Mouse (Mus musculus) forebrain, embryonic 16.5 days (tissue): ENCODE measurements around the gene Htatip2. TPM values are rescaled to one million over a fixed set of nuclear protein-coding genes. Genes with fewer than 3 reads are reported as not detected.
A peak's percentile ranks its signal among the peaks of the same experiment; 100 is the strongest.

ENCODE experiments used
- ATAC-seq: fragments of 200-750 bp; cut with Nextera tagmentation; 2 replicates; pipeline ENCODE4 v1.8.0; 2017; ENCODE audit warnings: mild to moderate bottlenecking, moderate library complexity
- H3K27ac ChIP-seq: fragments of 300-500 bp; sonication (generic); 2 replicates; pipeline ENCODE4 v1.5.1; 2014; ENCODE audit warnings: low read length, control low read depth
- H3K27me3 ChIP-seq: fragments of 300-500 bp; sonication (generic); replicated peaks from 2 replicates; pipeline ENCODE4 v1.6.1; 2014; ENCODE audit warnings: low read length; ENCODE audit not compliant: control insufficient read depth, insufficient read depth
- H3K36me3 ChIP-seq: fragments of 300-500 bp; sonication (generic); 2 replicates; pipeline ENCODE4 v1.6.1; 2014; ENCODE audit not compliant: control insufficient read depth, insufficient read depth
- H3K4me1 ChIP-seq: fragments of 300-500 bp; sonication (generic); replicated peaks from 2 replicates; pipeline ENCODE4 v1.6.1; 2014; ENCODE audit warnings: low read length; ENCODE audit not compliant: control insufficient read depth, insufficient read depth
- H3K4me2 ChIP-seq: fragments of 300-500 bp; sonication (generic); 2 replicates; pipeline ENCODE4 v1.6.1; 2014; ENCODE audit warnings: mild to moderate bottlenecking, low read length, control low read depth
- H3K4me3 ChIP-seq: fragments of 300-500 bp; sonication (generic); replicated peaks from 2 replicates; pipeline ENCODE4 v1.5.1; 2014; ENCODE audit warnings: mild to moderate bottlenecking, low read length, control low read depth
- H3K9ac ChIP-seq: fragments of 300-500 bp; sonication (generic); replicated peaks from 2 replicates; pipeline ENCODE4 v1.6.1; 2014; ENCODE audit warnings: low read depth, low read length, control low read depth
- H3K9me3 ChIP-seq: fragments of 300-500 bp; sonication (generic); 2 replicates; pipeline ENCODE4 v1.6.1; 2016; ENCODE audit warnings: low read length; ENCODE audit not compliant: control insufficient read depth
- WGBS: fragments of 180-500 bp; shearing (Covaris S2); extraction: QIAGEN DNeasy Blood & Tissue Kit; methylation state at CpG from one replicate; pipeline ENCODE4 v1.1.7; 2014; 5-methylcytosine and 5-hydroxymethylcytosine counted together
- polyA plus RNA-seq: library from polyadenylated mRNA; unstranded; fragments of >200 nt; fragmentation: Nextera tagmentation; extraction: Ambion mirVana; gene quantifications from 2 replicates; pipeline ENCODE4 v1.2.1, GENCODE M21; 2015

The Htatip2 gene
- polyA plus RNA-seq, 1 experiment from 2014 or later, result 2.5 TPM

DNA sequence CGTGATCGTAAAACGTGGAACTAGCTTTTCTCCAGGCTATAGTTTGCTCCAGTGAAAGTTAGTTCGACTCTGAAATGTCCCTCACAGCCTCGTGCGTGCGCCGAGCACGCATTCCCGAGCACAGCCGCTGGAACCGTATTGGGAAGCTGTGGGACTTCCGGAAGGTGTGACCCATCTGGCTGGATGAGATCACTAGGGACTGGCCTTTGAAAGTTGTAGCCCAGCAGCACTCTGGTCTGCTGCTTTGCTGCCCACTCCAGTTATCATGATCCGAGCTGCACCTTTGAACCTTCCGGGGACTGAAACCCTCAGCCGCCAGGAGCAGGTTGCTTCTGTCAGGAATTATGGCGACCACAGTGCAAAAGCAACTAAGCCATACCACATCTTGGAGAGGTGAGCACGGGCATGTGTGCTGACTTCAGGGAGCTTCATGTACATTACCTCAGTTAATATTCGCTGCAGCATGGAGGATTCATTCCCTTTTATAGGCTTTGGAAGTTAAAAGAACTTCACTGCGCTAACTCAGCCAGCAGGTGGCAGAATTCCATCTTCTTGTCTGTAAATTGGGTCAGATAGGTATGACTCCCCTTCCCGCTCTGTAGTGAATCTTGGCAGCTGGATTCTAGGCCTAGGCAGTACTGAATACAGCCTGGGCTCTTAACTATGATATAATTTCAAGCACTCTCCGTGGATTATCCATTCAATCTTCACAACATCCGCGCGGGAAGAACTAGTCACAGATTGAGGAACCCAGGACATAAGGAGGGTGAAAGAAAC lies 6.0 kb upstream of the Htatip2 start:
- Histone ChIP-seq H3K9me3 (no peaks in the 10 kb centered on the region), H3K4me1 (no peaks in the 10 kb centered on the region), H3K36me3 (no peaks in the 10 kb centered on the region), H3K4me2 (no peak overlapping the region), H3K27me3 (peaks cover 46% of the 10 kb centered on the region), H3K9ac (no peak overlapping the region), H3K27ac (no peak overlapping the region), H3K4me3 (no peak overlapping the region)
- 28% methylated on average over 25 of the region's 25 CpGs for WGBS
- peak; percentile 49; the same call in 1 of the 2 replicates for ATAC-seq

DNA sequence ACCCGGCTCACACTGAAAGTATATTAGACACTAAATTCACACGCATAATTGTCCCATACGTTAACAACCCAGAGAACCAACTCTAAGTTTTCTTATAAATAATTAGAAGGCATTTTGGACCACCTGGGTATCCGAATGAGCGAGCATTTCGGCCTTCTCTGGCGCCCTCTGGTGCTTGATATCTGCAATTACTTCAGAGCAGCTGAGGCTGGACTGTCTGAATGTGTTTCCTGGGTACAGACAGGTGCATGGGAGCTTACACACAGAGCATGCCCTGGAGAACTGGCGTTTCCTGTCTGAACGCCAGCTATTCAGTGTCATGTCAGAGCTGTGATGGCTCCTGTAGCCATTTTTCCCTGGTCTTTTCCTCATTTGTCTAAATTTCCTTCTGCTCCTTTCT lies 4.1 kb upstream of the Htatip2 start:
- H3K36me3 ChIP-seq, result no peaks in the 10 kb centered on the region
- H3K9me3 ChIP-seq, result peaks cover 5% of the 10 kb centered on the region; the same call in 1 of the 2 replicates
- H3K4me1 ChIP-seq, result peaks cover 6% of the 10 kb centered on the region
- H3K4me2 ChIP-seq, result no peak overlapping the region
- ATAC-seq, result no peak
- H3K9ac ChIP-seq, result no peak overlapping the region
- WGBS, result 5% methylated on average over 9 of the region's 9 CpGs
- H3K4me3 ChIP-seq, result no peak overlapping the region
- no peak overlapping the region for H3K27ac ChIP-seq
- H3K27me3 ChIP-seq, result peaks cover 53% of the 10 kb centered on the region

DNA sequence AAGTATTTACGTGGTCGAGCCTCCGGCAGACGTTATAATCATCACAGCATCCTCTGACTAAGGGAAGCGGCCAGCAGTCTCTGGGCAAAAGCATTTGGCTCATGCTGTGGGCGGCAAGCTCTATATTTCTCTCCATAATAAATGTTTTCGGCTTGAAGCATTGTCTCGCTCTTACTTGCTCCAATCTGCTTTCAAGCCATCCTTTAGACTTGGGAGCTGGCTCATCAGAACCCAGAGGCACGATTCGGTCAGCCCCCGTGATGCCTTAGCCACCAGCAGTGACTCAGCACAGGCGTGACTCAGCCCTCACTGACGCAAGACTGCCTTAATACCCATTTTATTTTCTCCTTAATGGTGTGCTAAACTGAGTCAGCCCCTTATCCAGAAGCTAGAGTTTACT lies 3.7 kb downstream of the Htatip2 start:
- WGBS, result 65% methylated on average over 13 of the region's 13 CpGs
- Histone ChIP-seq H3K4me2 (no peak overlapping the region), H3K9me3 (peaks cover 6% of the 10 kb centered on the region; the same call in 1 of the 2 replicates), H3K9ac (no peak overlapping the region), H3K4me3 (no peak overlapping the region), H3K4me1 (peaks cover 6% of the 10 kb centered on the region), H3K27me3 (peaks cover 36% of the 10 kb centered on the region), H3K27ac (no peak overlapping the region), H3K36me3 (no peaks in the 10 kb centered on the region)
- ATAC-seq, result no peak

DNA sequence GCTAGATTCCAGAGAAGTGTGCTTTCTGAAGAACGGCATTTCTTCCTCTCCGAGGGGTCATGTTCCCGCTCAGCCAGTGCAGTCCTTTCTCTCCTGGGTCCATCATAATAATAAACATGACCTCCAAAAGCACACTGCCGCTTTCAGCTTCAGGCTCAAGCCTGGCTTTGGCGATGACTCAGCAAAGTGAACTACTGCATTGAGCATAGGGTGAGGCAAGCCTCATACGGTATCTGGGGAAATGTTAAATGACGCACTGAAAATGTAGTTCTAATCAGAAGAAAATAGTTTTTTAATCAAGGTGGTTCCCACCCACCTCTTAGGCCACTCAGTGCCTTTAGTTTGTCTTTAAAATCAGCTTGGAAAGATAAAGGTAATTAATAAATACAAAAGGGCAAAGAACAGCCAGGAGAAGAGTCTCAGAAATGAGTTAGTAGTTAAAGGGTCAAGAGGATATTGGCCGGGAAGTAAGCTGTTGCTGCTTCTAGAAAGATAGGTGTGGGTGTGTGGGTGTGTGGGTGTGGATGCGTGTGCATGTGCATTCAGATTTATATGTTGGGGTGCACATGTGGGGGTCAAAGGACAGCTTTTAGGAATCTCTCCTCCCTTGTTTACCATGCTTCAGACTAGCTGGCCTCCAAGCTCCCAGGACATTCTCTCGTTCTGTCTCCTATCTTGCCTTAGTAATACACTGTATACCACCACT lies 5.2 kb downstream of the Htatip2 start:
- Histone ChIP-seq H3K4me3 (no peak overlapping the region), H3K9me3 (peaks cover 6% of the 10 kb centered on the region; the same call in 1 of the 2 replicates), H3K36me3 (no peaks in the 10 kb centered on the region), H3K4me2 (no peak overlapping the region), H3K27me3 (peaks cover 25% of the 10 kb centered on the region), H3K9ac (no peak overlapping the region), H3K27ac (no peak overlapping the region), H3K4me1 (peaks cover under 1% of the 10 kb centered on the region)
- WGBS, result 82% methylated on average over 10 of the region's 10 CpGs
- no peak for ATAC-seq

DNA sequence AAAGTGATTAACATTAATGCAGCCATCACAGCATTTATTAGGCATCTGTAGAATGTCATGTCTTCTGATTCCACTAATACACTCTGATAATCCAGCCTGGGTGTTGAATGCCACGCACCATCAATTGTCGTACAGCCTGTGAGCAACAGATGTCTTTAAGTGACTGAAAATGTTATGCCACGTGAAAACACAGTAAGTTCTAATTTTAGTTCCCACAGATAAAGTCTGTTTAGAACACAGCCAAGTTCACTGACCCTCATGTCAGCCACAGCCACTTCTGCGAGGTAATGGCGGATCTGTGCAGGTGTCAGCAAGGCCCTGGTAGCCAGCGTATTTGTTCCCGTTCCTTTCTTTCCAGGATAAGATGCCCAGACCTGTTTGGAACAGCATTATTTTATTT lies 7.3 kb downstream of the Htatip2 start:
- Histone ChIP-seq H3K9me3 (no peaks in the 10 kb centered on the region), H3K9ac (no peak overlapping the region), H3K4me3 (no peak overlapping the region), H3K27me3 (peaks cover 7% of the 10 kb centered on the region; the same call in 1 of the 2 replicates), H3K27ac (no peak overlapping the region), H3K4me2 (no peak overlapping the region), H3K4me1 (no peaks in the 10 kb centered on the region), H3K36me3 (no peaks in the 10 kb centered on the region)
- ATAC-seq, result no peak
- WGBS, result 94% methylated on average over 7 of the region's 7 CpGs

DNA sequence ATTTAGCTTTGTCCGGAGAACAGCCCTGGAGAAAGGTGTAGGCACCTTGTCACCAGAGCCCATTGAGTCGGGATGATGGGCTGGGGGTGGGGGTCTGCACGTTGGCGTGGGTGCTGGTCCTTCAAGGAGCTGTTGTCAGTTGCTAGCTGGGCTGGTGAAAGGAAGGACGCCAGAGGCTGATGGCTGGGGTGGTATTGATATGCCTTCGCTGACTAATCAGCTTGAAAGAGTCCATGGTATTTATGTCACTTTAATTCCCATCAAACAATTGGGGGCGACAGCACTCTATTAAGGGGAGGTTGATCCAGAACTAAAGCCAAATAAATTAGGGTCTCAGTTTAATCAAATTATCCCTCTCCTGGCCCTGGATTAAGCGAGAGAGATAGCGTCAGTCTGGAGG lies 9.6 kb downstream of the Htatip2 start:
- Histone ChIP-seq H3K9ac (no peak overlapping the region), H3K27ac (no peak overlapping the region), H3K27me3 (peaks cover 7% of the 10 kb centered on the region; the same call in 1 of the 2 replicates), H3K4me1 (no peaks in the 10 kb centered on the region), H3K4me3 (no peak overlapping the region), H3K36me3 (no peaks in the 10 kb centered on the region), H3K9me3 (no peaks in the 10 kb centered on the region), H3K4me2 (no peak overlapping the region)
- 5% methylated on average over 9 of the region's 9 CpGs for WGBS
- no peak for ATAC-seq

DNA sequence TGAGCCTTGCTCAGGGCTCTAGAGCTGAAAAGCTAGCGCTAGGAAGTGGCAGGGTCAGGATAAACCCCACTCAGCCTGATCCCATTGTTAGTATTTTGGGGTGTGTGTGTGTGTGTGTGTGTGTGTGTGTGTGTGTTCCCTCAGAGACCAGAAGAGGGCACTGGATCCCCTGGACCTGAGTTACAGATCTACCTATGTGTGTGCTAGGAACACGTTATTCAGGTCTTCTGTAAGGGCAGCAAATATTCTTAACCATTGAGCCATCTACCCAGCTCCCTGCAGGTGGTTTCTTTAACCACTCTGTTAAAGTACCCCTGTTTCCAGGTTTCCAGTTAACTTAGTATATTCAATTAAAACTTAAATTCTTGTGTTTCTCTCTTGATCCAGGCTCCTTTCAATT lies 15.5 kb downstream of the Htatip2 start:
- 91% methylated on average over 2 of the region's 2 CpGs for WGBS
- H3K4me2 ChIP-seq, result no peak overlapping the region
- no peak for ATAC-seq
- no peak overlapping the region for H3K9ac ChIP-seq
- no peak overlapping the region for H3K4me3 ChIP-seq
- H3K27me3 ChIP-seq, result no peaks in the 10 kb centered on the region
- H3K9me3 ChIP-seq, result no peaks in the 10 kb centered on the region
- H3K4me1 ChIP-seq, result peaks cover 6% of the 10 kb centered on the region
- H3K36me3 ChIP-seq, result no peaks in the 10 kb centered on the region
- no peak overlapping the region for H3K27ac ChIP-seq

DNA sequence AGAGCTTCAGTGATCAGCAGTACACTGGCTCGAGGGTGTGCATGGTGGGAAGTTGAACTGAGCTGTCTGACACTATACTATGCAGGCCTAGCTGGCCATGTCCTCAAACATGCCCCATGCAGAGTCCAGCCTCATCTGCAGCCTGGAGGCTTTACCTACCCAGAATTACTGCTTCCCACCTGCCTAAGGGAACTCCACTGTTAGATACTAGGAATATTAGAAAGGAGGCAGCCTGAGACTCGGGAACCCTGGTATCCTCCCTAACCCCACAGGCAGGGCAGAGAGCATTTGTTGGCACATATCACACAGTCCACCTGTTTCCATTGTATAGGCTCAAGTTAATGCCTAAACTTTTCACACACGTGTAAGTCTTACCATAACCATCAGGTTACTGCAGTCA lies 18.7 kb downstream of the Htatip2 start:
- Histone ChIP-seq H3K4me1 (peaks cover 14% of the 10 kb centered on the region), H3K9me3 (no peaks in the 10 kb centered on the region), H3K27me3 (no peaks in the 10 kb centered on the region), H3K4me3 (no peak overlapping the region), H3K4me2 (no peak overlapping the region), H3K27ac (no peak overlapping the region), H3K9ac (no peak overlapping the region), H3K36me3 (peaks cover 8% of the 10 kb centered on the region)
- WGBS, result 53% methylated on average over 3 of the region's 3 CpGs
- ATAC-seq, result peak; percentile 24

DNA sequence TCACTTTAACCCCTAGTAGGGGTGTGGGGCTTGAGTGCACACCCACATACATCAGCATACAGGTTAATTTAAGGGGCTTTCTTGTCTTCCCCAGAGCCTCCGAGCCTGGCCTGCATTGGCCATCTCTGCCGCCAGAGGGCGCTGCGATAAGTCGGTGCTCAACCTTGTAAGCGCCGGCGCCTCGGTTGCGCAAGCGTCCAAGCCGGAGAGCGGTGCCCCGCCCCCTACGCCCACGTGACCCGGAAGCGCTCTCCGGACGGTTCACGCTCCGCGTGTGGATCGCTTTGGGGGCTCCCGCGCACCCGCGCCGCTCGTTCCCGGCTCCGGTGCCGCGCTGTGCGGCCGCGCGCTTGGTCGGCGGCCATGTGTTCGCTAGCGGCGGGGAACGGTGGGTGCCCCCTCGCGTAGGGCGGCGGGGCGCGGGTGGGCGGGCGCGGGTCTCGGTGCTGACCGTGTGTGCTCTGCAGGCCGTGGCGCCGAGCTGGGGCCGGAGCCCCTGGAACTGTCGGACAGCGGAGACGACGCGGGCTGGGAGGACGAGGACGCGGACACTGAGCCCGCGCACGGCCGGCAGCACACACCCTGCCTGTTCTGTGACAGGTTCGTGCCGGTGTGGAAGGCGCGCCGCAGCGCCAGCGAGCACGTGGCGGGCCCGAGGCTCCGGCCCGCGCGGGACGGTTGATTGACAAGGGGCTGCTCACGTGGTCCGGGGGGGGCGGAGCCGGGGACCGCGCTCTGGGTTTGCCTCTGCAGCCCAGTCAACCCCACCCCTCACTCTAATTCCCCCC lies 19.4 kb downstream of the Htatip2 start, which contains the start of gene Prmt3:
Prmt3 (plus strand) TSS at position 233 of the 788 bp plus-strand sequence.
- under 1% methylated on average over 85 of the region's 92 CpGs for WGBS
- peaks cover 8% of the 10 kb centered on the region for H3K36me3 ChIP-seq
- ATAC-seq, result peak; percentile 97
- H3K4me3 ChIP-seq, result peak within 1 kb of the TSS; percentile 64
- H3K4me2 ChIP-seq, result peak within 1 kb of the TSS; percentile 66
- H3K27me3 ChIP-seq, result no peaks in the 10 kb centered on the region
- peak within 1 kb of the TSS; percentile 76 for H3K27ac ChIP-seq
- no peaks in the 10 kb centered on the region for H3K9me3 ChIP-seq
- H3K4me1 ChIP-seq, result peaks cover 14% of the 10 kb centered on the region
- H3K9ac ChIP-seq, result peak within 1 kb of the TSS; percentile 74
